In genomic region chr2:130423397-130424125, GRCm38 (mm10) we compare ENCODE assay signal across 8 mouse cellular contexts. TPM values are rescaled to one million over a fixed set of nuclear protein-coding genes. Genes with fewer than 3 reads are reported as not detected.
A peak's percentile ranks its signal among the peaks of the same experiment; 100 is the strongest.
DNase-seq lines count a peak whose midpoint lies in the region; ATAC-seq lines count a peak whose summit lies in the region.

No protein-coding gene starts in this region.

- H3K4me3 ChIP-seq in intestine, embryonic 15.5 days (replicated peaks), result peak overlapping the region; percentile 71

- intact Hi-C loops in left cerebral cortex, postnatal 36 days (cut with DNase I), result no loop called here

- no peaks in the 10 kb centered on the region for H3K9me3 ChIP-seq in intestine, embryonic 15.5 days

- peak; percentile 66 for DNase-seq in gastrocnemius, adult 18-20 months (ENCODE audit: low spot score)
- DNase-seq in gastrocnemius, postnatal 25 days, result no peak
- peak; percentile 65 to 87 for DNase-seq in cerebellum, postnatal 4 days (ENCODE audit: low spot score in 2 of 2)
- DNase-seq in gastrocnemius, postnatal 10 days, result peak; percentile 82
- DNase-seq in left cerebral cortex, postnatal 36 days (ENCODE audit: low spot score in 2 of 2), result peak; percentile 85 to 86
- DNase-seq in skeletal muscle tissue, adult 2 months (ENCODE audit: low read depth, low spot score), result peak; percentile 48

- peak; percentile 80 for ATAC-seq in intestine, embryonic 15.5 days
- peak; percentile 70 for ATAC-seq in megakaryocyte-erythroid progenitor cell, adult 5-6 weeks (replicated peaks; ENCODE audit: low FRiP score, low TSS enrichment, poor library complexity, severe bottlenecking)

- no peaks in the 10 kb centered on the region for H3K27me3 ChIP-seq in intestine, embryonic 15.5 days (replicated peaks)

- H3K4me1 ChIP-seq in intestine, embryonic 15.5 days (replicated peaks), result peaks cover 9% of the 10 kb centered on the region; the same call in 1 of the 2 replicates

- peak overlapping the region; percentile 93 for H3K27ac ChIP-seq in intestine, embryonic 15.5 days

- H3K9ac ChIP-seq in intestine, embryonic 15.5 days, result peak overlapping the region; percentile 89

- H3K36me3 ChIP-seq in intestine, embryonic 15.5 days, result no peaks in the 10 kb centered on the region; the same call in 1 of the 2 replicates

- peak overlapping the region; percentile 92 for H3K4me2 ChIP-seq in intestine, embryonic 15.5 days (replicated peaks)

- WGBS in intestine, embryonic 15.5 days, result 15% methylated on average over 49 of the region's 49 CpGs

RNA-seq across cellular contexts. Expression of gene Vps16, which starts 0.6 kb away (rescaled TPM):
- 10 to 100 TPM; 17.6 to 19.2 TPM for total RNA-seq in gastrocnemius, adult 18-20 months (2021)
- total RNA-seq in gastrocnemius, postnatal 25 days (2021), result 10 to 100 TPM; 16.2 to 16.8 TPM
- total RNA-seq in gastrocnemius, postnatal 10 days (2021), result 10 to 100 TPM; 23.0 to 25.9 TPM
- polyA plus RNA-seq in intestine, embryonic 15.5 days (2015; fragmentation: Nextera tagmentation; extraction: Ambion mirVana), result 74.3 and 76.7 TPM in 2 replicates
- total RNA-seq in left cerebral cortex, postnatal 36 days (2021), result 10 to 100 TPM; 78.0 to 78.3 TPM
- total RNA-seq in megakaryocyte-erythroid progenitor cell, adult 5-6 weeks (2014; fragmentation: Nextera tagmentation), result 150 and 199 TPM in 2 replicates
- 123 and 151 TPM in 2 replicates for total RNA-seq in megakaryocyte-erythroid progenitor cell, adult 5-6 weeks (2017)

RNA-seq across cellular contexts. Expression of gene Pced1a, which starts 0.9 kb away (rescaled TPM):
- total RNA-seq in gastrocnemius, adult 18-20 months (2021), result 1 to 10 TPM; 4.2 to 4.8 TPM
- 1 to 10 TPM; 3.8 to 4.5 TPM for total RNA-seq in gastrocnemius, postnatal 25 days (2021)
- total RNA-seq in gastrocnemius, postnatal 10 days (2021), result 1 to 10 TPM; 4.7 to 7.7 TPM
- polyA plus RNA-seq in intestine, embryonic 15.5 days (2015; fragmentation: Nextera tagmentation; extraction: Ambion mirVana), result 10.5 and 11.8 TPM in 2 replicates
- 10 to 100 TPM; 26.0 to 28.8 TPM for total RNA-seq in left cerebral cortex, postnatal 36 days (2021)
- 5.2 and 7.4 TPM in 2 replicates for total RNA-seq in megakaryocyte-erythroid progenitor cell, adult 5-6 weeks (2014; fragmentation: Nextera tagmentation)
- total RNA-seq in megakaryocyte-erythroid progenitor cell, adult 5-6 weeks (2017), result 7.2 and 8.2 TPM in 2 replicates

RNA-seq across cellular contexts. Expression of gene Tmem239, which starts 17.3 kb away (rescaled TPM):
- not detected for total RNA-seq in gastrocnemius, adult 18-20 months (2021)
- not detected for total RNA-seq in gastrocnemius, postnatal 25 days (2021)
- not detected for total RNA-seq in gastrocnemius, postnatal 10 days (2021)
- not detected in 2 replicates for polyA plus RNA-seq in intestine, embryonic 15.5 days (2015; fragmentation: Nextera tagmentation; extraction: Ambion mirVana)
- not detected for total RNA-seq in left cerebral cortex, postnatal 36 days (2021)
- not detected in 2 replicates for total RNA-seq in megakaryocyte-erythroid progenitor cell, adult 5-6 weeks (2014; fragmentation: Nextera tagmentation)
- total RNA-seq in megakaryocyte-erythroid progenitor cell, adult 5-6 weeks (2017), result not detected in 2 replicates

RNA-seq across cellular contexts. Expression of gene 1700020A23Rik, which starts 18.5 kb away (rescaled TPM):
- total RNA-seq in gastrocnemius, adult 18-20 months (2021), result not detected
- not detected for total RNA-seq in gastrocnemius, postnatal 25 days (2021)
- total RNA-seq in gastrocnemius, postnatal 10 days (2021), result not detected
- polyA plus RNA-seq in intestine, embryonic 15.5 days (2015; fragmentation: Nextera tagmentation; extraction: Ambion mirVana), result not detected in 2 replicates
- not detected for total RNA-seq in left cerebral cortex, postnatal 36 days (2021)
- not detected in 2 replicates for total RNA-seq in megakaryocyte-erythroid progenitor cell, adult 5-6 weeks (2014; fragmentation: Nextera tagmentation)
- not detected in 2 replicates for total RNA-seq in megakaryocyte-erythroid progenitor cell, adult 5-6 weeks (2017)

RNA-seq across cellular contexts. Expression of gene Gm28372, which starts 18.5 kb away (rescaled TPM):
- total RNA-seq in gastrocnemius, adult 18-20 months (2021), result not detected
- not detected for total RNA-seq in gastrocnemius, postnatal 25 days (2021)
- total RNA-seq in gastrocnemius, postnatal 10 days (2021), result not detected
- polyA plus RNA-seq in intestine, embryonic 15.5 days (2015; fragmentation: Nextera tagmentation; extraction: Ambion mirVana), result 0.13 TPM in 1 of 2 replicates, not detected in the other
- not detected for total RNA-seq in left cerebral cortex, postnatal 36 days (2021)
- total RNA-seq in megakaryocyte-erythroid progenitor cell, adult 5-6 weeks (2014; fragmentation: Nextera tagmentation), result not detected in 2 replicates
- not detected in 2 replicates for total RNA-seq in megakaryocyte-erythroid progenitor cell, adult 5-6 weeks (2017)
